Mouse (Mus musculus) CD8-positive naive resting alpha-beta T cell, adult 2 months (primary cell): ENCODE results near the gene E2f8.

ENCODE experiments used
- DNase-seq, 2 experiments: peaks; one replicate each; pipeline ENCODE4 v3.0.0; 2022; ENCODE audit warnings: low read depth in 2 of 2, low spot score in 2 of 2

Gene E2f8

GRCm38 (mm10) chr7:48823621-48824020 lies 57.8 kb downstream of the E2f8 start:
- DNase-seq = no peak

DNA sequence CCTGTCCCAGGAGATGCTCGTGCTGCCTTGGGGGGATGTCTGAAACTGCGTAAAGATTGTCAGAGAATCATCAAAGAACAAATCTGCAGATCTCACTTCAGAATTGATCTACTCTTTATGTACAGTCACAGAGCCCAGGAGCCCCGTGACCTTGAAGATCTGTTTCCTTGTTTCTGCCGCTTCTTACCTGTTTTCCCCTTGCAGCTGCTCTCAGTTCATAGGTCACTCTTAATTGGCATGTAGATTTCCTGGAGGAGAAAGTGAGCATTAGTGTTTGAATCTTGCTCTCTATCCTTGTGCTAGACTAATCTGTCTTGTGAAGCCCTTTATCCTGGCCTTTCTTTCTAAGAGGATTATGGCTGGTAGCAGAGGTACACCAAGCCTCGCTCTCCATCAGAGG lies 59.7 kb downstream of the E2f8 start:
- no peak for DNase-seq
